Mouse (Mus musculus) ovary, postnatal 14 days (tissue): Measurements from ENCODE around the gene Actr2.
"Not testable (repeated sequence)": the region's sequence is repeated elsewhere in the genome, so short reads cannot be mapped to it uniquely, and the experiment has no call there.

Source experiments
- DNase-seq: peaks from one replicate; pipeline ENCODE4 v3.0.0; 2022; ENCODE audit warnings: low spot score

The Actr2 gene

DNA sequence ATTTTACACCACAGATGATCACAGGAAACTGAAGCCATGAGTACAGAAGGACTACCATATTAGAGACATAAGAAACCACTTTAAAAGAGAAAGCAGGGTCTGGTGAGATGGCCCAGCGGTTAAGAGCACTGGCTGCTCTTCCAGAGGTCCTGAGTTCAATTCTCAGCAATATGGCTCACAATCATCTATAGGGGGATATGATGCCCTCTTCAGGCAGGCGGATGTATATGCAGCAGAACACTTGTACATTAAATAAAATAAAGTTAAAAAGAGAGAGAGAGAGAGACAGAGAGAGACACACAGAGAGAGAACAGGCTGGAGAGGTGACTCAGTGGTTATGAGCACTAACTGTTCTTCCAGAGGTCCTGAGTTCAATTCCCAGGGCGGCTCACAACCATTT is 67.1 kb downstream of the Actr2 start:
- DNase-seq, result no peak

DNA sequence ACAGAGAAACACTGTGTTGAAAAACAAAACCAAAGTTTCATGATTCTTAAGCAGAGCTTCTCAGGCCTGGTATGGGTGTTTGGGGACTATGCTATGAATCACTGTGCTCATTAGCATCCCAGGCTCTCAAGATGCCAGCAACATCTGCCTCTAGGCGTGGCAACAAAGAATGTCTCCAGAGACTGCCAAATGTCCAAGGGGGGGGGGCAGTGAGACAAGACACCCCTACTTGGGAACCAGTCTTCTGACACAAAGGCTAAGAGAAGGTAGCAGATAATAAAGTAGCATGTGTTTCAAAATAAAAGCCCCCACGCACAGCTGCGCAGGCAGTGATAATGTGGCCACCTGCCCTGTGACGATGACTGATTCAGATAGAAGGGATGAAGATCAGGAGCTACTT is 69.5 kb downstream of the Actr2 start:
- DNase-seq, result no peak

DNA sequence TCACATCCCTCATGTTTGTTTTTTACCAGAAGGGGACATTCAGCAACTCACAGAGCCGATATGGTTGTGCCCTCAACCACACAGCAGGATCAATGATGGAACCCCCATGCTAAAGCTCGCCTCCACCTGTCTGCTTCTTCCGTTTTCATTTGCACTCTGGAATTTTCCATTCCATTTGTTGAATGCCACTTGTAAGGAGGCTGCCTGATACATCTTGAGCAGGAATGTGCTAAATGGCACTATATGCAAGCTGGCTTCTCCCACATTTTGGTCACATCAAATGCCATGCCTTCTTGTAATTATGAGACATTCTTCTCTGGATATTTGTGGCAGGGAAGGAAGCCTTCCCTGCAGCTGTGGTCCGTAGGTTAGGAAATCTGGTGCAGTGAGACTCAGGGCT is 70.6 kb downstream of the Actr2 start:
- DNase-seq, result no peak

DNA sequence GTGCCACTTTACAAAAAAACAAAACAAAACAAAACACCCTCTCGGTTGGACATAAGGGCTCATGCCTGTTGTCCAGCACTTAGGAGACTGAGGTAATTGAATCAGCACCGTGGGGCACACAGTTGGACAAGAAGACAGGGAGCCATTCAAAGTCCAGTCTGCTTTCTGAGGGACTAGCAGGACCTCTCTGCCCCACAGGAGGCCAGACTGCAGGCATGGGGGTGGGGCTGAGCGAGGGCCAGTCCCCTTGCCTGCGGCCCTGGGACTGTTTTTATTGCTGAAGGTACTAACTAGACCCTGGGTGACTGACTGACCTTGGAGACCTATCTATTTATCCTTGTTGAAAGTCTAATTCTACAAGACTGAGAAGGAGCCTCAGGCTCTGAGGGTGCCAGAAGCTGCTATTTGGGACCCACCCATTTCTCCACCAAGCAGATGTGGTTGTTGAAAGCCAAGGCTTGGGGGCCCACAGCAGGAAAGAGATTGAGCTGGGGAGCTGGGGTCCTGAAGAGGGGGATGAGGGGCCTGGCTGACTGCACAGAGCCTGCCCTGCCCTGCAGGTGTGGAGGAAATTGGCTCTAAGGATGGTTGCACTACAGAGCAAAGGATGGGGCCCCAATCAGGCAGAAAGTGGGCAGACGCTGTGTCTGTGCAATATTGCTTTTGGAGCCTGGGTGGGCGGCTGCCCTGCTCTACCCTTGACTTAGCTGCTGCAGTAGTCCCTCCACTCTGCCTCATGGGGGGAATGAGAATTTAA is 71.4 kb downstream of the Actr2 start:
- no peak for DNase-seq

DNA sequence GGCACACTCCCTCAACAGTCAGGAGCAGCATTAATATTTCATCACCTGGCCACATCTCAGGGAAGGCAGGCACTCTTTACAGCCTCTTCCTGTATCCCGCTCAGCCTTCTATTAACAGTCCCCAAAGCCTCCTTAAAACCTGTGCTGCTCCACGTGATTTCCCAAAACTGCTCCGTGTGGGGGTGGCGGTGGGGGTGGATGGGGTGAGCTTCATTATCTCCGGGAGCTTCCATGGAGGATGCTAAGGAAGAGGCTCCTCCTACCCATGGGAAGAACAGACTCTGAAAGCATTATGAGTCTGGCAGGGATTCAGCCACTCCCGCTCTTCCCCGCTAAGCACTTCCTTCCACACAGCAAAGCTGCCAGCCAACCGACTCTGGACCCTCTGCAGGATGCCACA is 74.0 kb downstream of the Actr2 start:
- no peak for DNase-seq

DNA sequence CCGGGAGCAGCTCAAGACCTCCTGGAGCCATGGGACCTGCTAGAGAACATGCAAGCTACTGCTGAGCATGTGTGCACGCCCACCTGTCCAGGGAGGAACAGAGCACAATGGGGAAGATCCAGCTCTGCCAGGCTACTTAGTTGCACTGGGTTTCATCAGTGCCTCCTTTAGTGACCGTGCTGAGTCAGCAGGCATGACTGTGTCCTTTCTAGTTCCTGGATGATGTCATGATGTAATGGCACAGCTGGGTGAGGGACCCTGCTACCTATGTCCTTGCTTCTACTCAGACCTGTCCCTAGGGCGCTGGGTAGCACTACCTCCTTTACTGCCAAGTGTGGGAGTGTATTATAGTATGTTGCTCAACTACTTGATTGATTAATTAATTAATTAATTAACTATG is 75.0 kb downstream of the Actr2 start:
- DNase-seq, result no peak

DNA sequence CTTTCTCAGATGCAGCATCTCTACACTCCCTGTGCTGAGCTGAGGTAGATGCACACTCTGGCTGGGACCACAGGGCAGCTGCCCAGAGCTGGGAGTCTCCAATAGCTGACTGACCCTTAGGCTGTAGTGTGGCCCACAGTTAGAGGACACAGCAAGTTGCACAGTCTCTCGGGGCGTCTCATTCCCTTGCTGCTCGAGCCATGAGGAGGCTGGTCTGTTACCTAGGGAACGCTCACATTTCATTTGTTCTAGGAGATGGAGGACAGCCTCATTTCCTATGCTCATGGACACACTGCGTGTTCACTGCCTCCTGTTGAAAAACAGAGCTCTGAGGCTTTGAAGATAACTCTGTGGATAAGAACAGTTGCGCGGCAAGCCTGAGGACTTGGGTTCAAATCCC is 76.7 kb downstream of the Actr2 start:
- no peak for DNase-seq

DNA sequence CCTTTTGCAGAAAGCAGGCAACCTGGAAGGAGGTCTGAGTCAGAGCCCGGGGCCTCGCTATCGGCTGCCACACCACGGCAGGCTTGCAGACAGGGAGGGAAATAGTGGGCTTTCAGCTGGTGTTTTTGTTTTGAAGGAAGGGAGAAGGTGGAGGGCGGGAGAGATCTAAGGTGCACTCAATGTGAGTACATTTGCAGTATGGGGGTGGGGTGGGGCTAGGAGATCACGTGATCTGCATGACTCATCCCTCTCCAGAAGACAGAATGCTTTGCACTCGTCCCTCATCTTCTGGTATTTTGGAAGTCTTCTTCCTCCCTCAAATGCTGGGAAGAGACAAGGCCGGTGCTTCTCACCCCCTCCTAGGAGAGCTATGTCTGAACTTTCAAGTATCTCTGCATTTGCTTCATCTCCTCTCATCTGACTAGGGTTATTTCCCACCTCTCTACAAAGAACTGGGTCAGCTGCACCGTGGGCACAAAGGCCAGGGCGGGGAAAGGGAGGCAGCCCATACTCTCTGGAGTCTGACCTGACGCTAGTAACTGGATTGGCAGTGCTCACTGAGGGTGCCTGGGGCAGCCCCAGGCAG is 77.3 kb downstream of the Actr2 start:
- DNase-seq, result no peak

DNA sequence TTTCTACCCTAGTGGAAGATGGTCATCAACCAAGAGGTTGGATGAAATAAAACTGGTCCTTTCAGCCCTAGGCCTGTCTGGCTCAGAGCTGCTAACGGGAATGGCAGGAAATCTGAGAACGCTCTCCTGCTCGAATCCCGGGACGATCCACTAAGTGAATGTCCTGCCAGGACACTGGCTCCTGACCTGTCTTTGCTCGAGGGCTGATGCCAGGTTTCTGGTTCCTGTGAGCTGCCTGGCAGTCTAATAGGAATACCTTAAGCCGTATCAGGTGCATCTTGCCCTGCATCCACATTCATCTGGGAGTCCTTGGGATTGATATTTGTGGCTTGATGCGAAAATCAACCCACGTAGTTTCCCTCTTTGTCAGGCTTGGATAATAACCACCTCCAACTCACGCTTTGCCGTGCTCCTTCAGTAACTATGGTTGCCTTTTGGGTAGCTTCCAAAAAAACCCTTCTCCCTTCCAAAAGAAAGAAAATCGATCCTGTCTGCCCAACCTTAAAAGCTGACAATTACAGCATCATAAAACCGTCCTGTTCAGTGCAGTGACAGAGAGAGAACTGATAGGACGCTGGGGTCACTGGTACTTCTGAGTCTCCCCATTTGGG is 78.3 kb downstream of the Actr2 start:
- no peak for DNase-seq

DNA sequence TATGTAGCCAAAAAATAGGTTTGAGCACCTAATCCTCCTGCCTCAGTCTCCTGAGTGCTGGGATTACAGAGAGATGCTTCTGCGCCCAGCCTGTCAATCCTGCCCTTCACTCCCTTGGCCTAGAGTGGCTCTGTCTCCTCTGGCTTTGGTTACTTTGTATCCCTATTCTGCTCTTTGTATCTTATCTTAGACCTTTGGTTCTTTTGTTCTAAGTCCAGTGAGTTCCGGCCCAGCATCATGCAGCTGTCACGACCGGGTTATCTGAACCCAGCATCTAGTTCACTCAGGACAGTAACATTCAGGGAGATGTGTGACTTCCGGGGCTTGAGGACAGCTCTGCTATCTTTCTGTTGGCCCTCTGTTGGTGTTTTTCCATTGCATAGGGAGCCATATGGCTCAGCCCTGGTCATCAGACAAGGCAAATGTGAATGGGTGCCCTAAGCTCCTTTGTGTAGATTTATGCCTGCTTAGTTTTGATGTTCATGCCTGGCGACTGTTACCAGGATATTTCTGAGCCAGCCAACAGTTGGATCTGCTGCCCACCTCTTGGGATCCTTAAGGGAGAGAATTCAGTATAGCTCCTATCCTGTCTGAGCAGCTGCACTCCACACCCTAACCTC is 79.1 kb downstream of the Actr2 start:
- no peak for DNase-seq

DNA sequence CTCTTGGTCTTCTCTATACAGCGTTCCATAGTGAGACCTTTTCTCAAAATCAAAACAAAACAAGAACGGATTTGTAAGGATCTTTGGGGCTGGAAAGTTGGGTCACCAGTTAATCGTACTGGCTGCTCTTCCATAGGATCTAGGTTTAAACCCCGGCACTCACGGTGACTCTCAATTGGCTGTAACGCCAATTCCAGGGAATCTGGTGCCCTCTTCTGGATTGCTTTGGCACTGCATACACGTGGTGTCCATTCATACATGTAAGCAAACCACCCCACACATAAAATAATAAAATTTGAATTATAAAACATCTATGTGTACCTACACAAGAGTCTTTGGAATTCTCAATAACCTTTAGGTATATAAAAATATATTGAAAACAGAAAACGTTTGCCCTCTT is 81.2 kb downstream of the Actr2 start:
- no peak for DNase-seq

DNA sequence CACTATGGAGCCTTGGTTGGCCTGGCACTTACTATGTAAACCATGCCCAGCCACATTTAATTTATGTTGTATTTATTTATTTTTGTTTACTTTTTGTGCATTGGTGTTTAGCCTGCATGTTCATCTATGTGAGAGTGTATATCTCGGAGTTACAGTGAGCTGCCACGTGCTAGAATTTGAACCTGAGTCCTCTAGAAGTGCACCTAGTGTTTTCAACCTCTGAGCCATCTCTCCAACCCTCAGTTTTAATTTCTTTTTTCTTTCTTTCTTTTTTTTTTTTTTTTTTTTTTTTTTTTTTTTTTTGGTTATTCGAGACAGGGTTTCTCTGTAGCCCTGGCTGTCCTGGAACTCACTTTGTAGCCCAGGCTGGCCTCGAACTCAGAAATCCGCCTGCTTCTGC is 81.7 kb downstream of the Actr2 start:
- DNase-seq, result not testable (repeated sequence)

DNA sequence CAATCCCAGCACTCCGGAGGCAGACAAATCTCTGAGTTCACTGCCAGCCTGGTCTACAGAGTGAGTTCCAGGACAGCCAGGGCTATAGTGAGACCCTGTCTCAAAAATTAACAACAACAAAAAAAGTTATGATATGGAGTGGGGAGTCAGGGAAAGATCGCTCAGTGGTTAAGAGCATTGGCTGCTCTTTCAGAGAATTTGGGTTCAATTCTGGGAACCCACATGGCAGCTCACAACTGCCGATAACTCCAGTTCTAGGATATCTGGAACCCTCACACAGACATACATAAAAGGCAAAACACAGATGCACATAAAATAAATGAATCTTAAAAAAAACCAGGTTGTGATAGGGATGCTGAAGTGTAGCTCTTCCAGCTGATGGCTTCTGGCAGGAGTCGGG is 83.7 kb downstream of the Actr2 start:
- no peak for DNase-seq

DNA sequence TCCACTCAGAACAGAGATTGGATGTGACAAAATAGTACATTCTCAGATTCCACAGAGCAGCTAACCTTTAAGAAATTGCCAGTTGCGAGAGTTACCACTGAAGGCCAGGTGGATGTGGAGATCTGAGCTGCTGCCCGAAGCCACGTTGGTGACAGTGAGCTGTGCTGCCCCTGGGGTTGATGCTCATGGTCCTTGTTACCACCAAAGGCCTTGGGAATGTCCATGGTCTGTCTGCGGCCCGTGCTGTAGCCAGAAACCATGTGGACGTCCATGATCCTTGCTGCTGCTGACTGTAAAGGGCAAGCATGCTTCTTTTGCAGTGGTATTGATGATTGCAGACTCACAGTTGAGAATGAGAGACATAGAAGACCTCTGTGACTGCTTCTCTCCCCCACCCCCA is 84.3 kb downstream of the Actr2 start:
- no peak for DNase-seq

DNA sequence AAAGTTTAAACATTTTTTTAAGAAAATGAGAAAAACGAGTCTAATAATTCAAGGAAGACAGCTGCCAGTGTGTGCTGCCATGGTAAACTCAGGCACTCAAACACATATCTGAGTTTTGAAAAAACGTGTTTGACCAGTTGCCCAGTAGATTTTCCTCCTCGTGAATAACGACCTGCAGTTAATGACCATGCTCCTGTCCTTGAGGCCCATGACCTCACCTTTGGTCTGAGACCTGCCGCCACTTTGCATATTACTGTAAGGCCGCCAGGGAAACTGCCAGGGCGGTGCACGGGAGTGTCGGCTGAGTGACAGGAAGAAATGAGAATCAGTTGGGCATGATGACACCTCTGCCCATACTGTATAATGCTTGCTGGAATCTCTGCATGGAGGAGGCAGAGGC is 85.0 kb downstream of the Actr2 start:
- no peak for DNase-seq

DNA sequence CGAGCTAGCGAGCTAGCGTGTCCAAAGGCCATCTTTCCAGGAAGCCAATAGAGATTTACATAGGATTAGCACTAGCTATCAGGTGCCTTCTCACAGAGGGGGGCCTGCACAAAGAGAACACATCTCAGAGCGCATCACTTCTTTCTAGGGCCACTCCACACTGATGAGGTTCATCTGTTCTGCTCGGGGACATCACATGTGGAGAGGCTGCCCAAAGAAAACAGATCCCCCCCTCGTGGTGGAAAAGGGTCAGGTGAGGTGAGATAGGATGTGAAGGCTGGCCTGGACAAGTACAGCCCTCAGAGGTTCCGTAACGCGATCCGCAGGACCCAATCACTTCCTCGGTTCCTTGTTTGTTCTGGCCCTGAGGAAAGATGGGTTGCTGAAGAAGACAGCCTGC is 86.8 kb downstream of the Actr2 start:
- DNase-seq, result no peak

DNA sequence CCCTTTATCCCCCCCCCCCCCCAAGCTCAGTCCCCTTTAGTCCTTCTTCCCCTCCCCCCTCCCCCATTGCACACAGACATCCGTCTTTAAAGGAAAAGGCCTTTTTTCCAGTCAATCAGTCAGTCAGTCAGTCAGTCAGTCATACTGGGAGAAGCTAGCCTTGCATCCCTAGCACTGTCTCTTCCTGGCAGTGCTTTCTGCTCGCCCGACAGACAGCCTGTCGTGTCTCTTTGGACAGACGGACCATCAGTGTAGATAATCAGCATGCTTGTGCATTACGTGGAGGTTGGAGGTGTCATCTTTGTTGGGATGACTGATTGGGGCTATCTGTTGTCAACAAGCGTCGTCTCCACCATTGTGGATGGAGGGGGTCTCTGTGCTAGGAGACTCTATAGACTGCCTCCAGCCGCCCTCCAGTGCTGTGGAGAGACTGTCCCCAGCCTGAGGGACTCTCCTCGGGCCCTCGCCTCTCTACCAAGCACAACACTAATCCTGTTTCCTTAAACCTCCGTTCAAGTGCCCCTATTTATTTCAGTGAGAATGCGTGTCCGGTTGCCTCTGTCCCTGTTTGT is 89.7 kb downstream of the Actr2 start:
- no peak for DNase-seq

DNA sequence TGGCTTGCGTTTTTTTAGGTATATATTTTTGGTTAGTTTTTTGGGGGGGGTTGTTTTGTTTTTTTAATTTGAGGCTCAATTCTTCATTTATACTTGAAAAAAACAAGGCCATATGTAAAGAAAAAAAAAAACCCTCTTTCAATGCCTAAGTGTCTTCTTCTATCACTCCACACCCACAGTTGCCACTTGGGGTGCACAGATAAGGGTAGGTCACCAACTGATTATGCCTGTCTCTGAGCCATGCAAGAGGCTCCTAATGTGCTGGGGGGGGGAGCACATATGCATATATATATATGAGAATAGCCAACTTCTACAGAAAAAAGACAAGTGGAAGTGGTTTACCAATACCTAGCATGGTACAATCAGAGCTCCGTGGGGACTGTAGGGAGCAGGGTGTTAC is 90.3 kb downstream of the Actr2 start:
- DNase-seq, result no peak

DNA sequence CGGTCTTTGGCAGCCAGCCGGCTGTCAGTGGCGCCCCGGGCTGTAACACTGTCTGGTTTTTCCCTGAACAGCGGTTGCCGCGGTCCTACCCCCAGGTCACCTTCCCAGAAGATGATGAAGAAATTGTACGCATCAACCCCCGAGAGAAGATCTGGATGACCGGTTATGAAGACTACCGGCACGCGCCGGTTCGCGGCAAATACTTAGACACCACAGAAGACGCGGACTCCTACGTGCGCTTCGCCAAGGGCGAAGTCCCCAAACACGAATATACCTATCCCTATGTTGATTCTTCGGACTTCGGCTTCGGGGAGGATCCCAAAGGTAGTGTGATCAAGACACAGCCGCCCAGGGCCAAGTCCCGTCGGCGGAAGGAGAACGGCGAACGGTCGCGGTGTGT is 92.0 kb downstream of the Actr2 start:
- no peak for DNase-seq

DNA sequence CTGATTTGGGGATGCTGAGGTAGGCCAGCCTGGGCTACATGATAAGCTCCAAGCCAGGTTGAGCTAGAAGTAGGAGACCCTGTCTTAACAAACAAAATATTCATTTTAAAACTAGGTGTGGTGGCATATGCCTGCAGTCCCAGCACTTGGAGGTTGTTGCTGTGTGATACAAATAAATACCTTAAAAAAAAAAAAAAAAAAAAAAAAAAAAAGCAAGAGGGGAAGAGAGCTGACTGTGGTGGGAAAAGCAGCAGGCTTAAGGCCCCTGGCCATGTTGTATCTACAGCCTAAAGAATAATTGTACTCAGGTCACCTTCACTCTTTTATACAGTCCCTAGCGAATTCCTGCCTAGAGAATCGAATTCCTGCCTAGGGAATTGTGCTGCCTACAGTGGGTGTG is 93.8 kb downstream of the Actr2 start:
- DNase-seq, result no peak

DNA sequence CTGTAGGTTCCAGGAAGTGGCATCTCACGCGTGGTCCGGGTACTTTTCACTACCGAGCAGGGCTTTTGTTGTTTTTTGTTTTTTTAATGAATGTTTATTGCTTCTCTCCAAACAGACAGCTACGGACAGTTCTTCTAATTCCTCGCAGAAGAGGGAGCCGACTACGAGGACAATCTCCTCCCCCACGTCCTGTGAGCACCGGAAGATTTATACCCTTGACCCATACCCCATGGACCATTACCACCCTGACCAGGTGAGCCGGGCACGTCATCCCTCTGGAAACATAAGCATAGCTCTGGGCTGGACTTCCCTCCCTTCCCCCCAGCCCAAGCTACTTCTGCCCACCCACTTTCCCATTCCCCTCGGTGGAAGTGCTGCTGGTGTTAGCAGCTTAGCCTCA is 94.8 kb downstream of the Actr2 start:
- no peak for DNase-seq

DNA sequence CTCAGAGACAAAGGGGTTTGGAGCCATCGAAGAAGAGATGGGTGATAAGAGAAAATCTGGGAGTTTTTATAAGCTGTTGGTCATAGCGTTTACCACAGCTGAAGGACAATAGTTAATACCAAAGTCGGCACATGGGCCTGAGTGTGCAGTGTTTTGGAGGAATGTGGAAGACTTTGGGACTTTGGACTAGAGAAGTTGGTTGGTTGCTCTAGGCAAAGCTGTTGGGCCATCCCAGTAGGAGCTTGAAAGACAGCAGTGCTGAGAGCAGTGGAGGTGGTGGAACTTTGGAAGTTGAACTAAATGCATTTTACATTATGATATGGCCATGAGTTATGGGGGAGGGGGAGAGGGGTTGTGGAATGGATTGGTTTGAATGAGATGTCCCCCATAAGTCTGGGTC is 99.3 kb downstream of the Actr2 start:
- no peak for DNase-seq
